Mouse (Mus musculus) heart, adult 2 months (tissue): ENCODE measurements around the gene Eif3g.

ENCODE experiments used
- CTCF ChIP-seq: fragments of 200-600 bp; IDR thresholded peaks from 2 replicates; pipeline ENCODE4 v1.8.1; 2022; ENCODE audit warnings: antibody characterized with exemption, mild to moderate bottlenecking, moderate library complexity
- EP300 ChIP-seq: fragments of 200-500 bp; IDR thresholded peaks from 2 replicates; pipeline ENCODE4 v1.6.1; 2011; ENCODE audit warnings: low read depth, low read length, control low read depth; ENCODE audit not compliant: insufficient read depth
- POLR2A ChIP-seq: fragments of 200-500 bp; IDR thresholded peaks from 2 replicates; pipeline ENCODE4 v1.6.1; 2011; ENCODE audit warnings: mild to moderate bottlenecking, low read depth, low read length, control low read depth; ENCODE audit not compliant: insufficient read depth

DNA sequence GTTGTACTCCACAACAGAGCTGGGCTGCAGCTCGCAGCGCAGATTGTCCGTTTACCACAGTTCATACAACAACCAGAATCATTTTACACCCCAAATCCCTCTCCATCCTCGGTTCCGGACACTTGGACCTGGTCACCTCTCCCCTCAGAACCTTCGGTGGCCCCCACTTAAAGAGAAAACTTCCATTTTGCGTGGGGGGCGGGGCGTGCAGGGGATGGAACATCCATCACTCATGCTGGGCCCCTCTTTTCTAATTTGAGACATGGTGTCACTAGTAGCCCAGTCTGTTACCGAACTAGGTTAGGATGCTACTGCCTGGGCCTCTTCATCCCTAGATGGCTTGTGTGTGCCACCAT lies 19.7 kb downstream of the Eif3g start:
- TF ChIP-seq CTCF (no peak), POLR2A (no peak), EP300 (no peak)
